Mouse (Mus musculus): ENCODE data around the gene Mapkap1.

The Mapkap1 gene

GRCm38 (mm10) chr2:34592361-34592960 is 185.9 kb downstream of the Mapkap1 start:
- no peak for DNase-seq

GRCm38 (mm10) chr2:34594001-34594400 is 187.4 kb downstream of the Mapkap1 start:
- no peak for DNase-seq

- DNase-seq = no peak
Observed at GRCm38 (mm10) chr2:34599606-34600255, 193.2 kb downstream of the Mapkap1 start.

GRCm38 (mm10) chr2:34600734-34601133 is 194.2 kb downstream of the Mapkap1 start:
- DNase-seq = no peak

- DNase-seq = no peak
Observed at GRCm38 (mm10) chr2:34602111-34602541, 195.6 kb downstream of the Mapkap1 start.

GRCm38 (mm10) chr2:34602896-34603295 is 196.3 kb downstream of the Mapkap1 start:
- DNase-seq = no peak

GRCm38 (mm10) chr2:34603653-34604214 is 197.2 kb downstream of the Mapkap1 start:
- DNase-seq = no peak

GRCm38 (mm10) chr2:34605040-34605439 is 198.5 kb downstream of the Mapkap1 start:
- no peak for DNase-seq

- no peak for DNase-seq
Observed at GRCm38 (mm10) chr2:34608917-34609316, 202.3 kb downstream of the Mapkap1 start.

GRCm38 (mm10) chr2:34609516-34609915 is 202.9 kb downstream of the Mapkap1 start:
- no peak for DNase-seq

GRCm38 (mm10) chr2:34620778-34621415 is 214.3 kb downstream of the Mapkap1 start:
- DNase-seq = no peak

- DNase-seq = no peak
Observed at GRCm38 (mm10) chr2:34621485-34621884, 214.9 kb downstream of the Mapkap1 start.

- DNase-seq = no peak
Observed at GRCm38 (mm10) chr2:34622518-34622917, 215.9 kb downstream of the Mapkap1 start.

- DNase-seq = no peak
Observed at GRCm38 (mm10) chr2:34623181-34623580, 216.6 kb downstream of the Mapkap1 start.

- no peak for DNase-seq
Observed at GRCm38 (mm10) chr2:34624076-34624475, 217.5 kb downstream of the Mapkap1 start.

- DNase-seq = peak; percentile 64
Observed at GRCm38 (mm10) chr2:34627328-34628226, 221.0 kb downstream of the Mapkap1 start.

- no peak for DNase-seq
Observed at GRCm38 (mm10) chr2:34628903-34629540, 222.5 kb downstream of the Mapkap1 start.

GRCm38 (mm10) chr2:34629758-34630157 is 223.2 kb downstream of the Mapkap1 start:
- DNase-seq = no peak

GRCm38 (mm10) chr2:34630445-34630844 is 223.9 kb downstream of the Mapkap1 start:
- no peak for DNase-seq

- DNase-seq = peak; percentile 65
Observed at GRCm38 (mm10) chr2:34632051-34632450, 225.5 kb downstream of the Mapkap1 start.

GRCm38 (mm10) chr2:34635249-34636165 is 228.9 kb downstream of the Mapkap1 start:
- DNase-seq = no peak

Data from kidney, postnatal 10 days (tissue).